Mouse (Mus musculus) MEL (cell line): Measurements from ENCODE around the gene Inpp4a. TPM values are rescaled to one million over a fixed set of nuclear protein-coding genes. Genes with fewer than 3 reads are reported as not detected.

Experiments used
- DNase-seq: peaks from one replicate; pipeline ENCODE4 v3.0.0; 2011; ENCODE audit warnings: low read depth, low spot score
- H3K27ac ChIP-seq: 2 replicates; pipeline ENCODE4 v1.5.1; 2012; ENCODE audit warnings: low read depth, mild to moderate bottlenecking, control low read depth, low read length, moderate library complexity; ENCODE audit not compliant: control insufficient read depth
- H3K27me3 ChIP-seq, 2 experiments: fragments of 150-350 bp in 1 of 2; sonication (generic) in 1 of 2; 2 replicates each; pipeline ENCODE4 v1.6.1; 2012; ENCODE audit warnings: low read length in 2 of 2, mild to moderate bottlenecking in 2 of 2, improper control_type of control experiment in 1 of 2, moderate library complexity in 1 of 2; ENCODE audit not compliant: insufficient read depth in 2 of 2, control insufficient read depth in 1 of 2
- H3K36me3 ChIP-seq, 2 experiments: 2 replicates each; pipeline ENCODE4 v1.6.1; 2012 to 2014; ENCODE audit warnings: low read length in 2 of 2, improper control_type of control experiment in 1 of 2, inconsistent platforms in 1 of 2, mild to moderate bottlenecking in 1 of 2; ENCODE audit not compliant: insufficient read depth in 2 of 2, control insufficient read depth in 1 of 2
- H3K4me1 ChIP-seq, 2 experiments: fragments of 150-350 bp in 1 of 2; sonication (generic) in 1 of 2; 2 replicates each; pipeline ENCODE4 v1.6.1; 2012; ENCODE audit warnings: low read length in 2 of 2, improper control_type of control experiment in 1 of 2, mild to moderate bottlenecking in 1 of 2; ENCODE audit not compliant: insufficient read depth in 2 of 2, control insufficient read depth in 1 of 2
- H3K4me3 ChIP-seq, 2 experiments: fragments of 150-350 bp in 1 of 2; sonication (generic) in 1 of 2; 2 replicates each; pipeline ENCODE4 v1.5.1; 2012; ENCODE audit warnings: low read depth in 2 of 2, low read length in 2 of 2, mild to moderate bottlenecking in 2 of 2, moderate library complexity in 2 of 2, control low read depth in 1 of 2, improper control_type of control experiment in 1 of 2; ENCODE audit not compliant: control insufficient read depth in 1 of 2, insufficient read depth in 1 of 2
- H3K79me2 ChIP-seq: 2 replicates; pipeline ENCODE4 v1.6.1; 2012; ENCODE audit warnings: mild to moderate bottlenecking, low read length, moderate library complexity; ENCODE audit not compliant: control insufficient read depth, poor library complexity, insufficient read depth
- H3K9ac ChIP-seq: 2 replicates; pipeline ENCODE4 v1.6.1; 2012; ENCODE audit warnings: low read depth, mild to moderate bottlenecking, control low read depth, low read length, moderate library complexity; ENCODE audit not compliant: control insufficient read depth, poor library complexity, severe bottlenecking
- H3K9me3 ChIP-seq: fragments of 150-350 bp; sonication (generic); replicated peaks from 2 replicates; pipeline ENCODE4 v1.6.1; 2012; ENCODE audit warnings: mild to moderate bottlenecking, low read length, improper control_type of control experiment, moderate library complexity; ENCODE audit not compliant: insufficient read depth
- E2F4 ChIP-seq: IDR thresholded peaks from 2 replicates; pipeline ENCODE4 v1.6.1; 2011; ENCODE audit warnings: low read depth, low read length, improper control_type of control experiment, borderline replicate concordance
- ETS1 ChIP-seq: IDR thresholded peaks from 2 replicates; pipeline ENCODE4 v1.6.1; 2012; ENCODE audit warnings: low read depth, mild to moderate bottlenecking, inconsistent platforms, low read length, improper control_type of control experiment, moderate library complexity
- HCFC1 ChIP-seq: IDR thresholded peaks from 2 replicates; pipeline ENCODE4 v1.6.1; 2012; ENCODE audit warnings: low read depth, mild to moderate bottlenecking, inconsistent platforms, low read length, improper control_type of control experiment, moderate library complexity
- JUND ChIP-seq: IDR thresholded peaks from 2 replicates; pipeline ENCODE4 v1.6.1; 2011; ENCODE audit warnings: low read depth, mild to moderate bottlenecking, improper control_type of control experiment, low read length
- MAZ ChIP-seq: IDR thresholded peaks from 2 replicates; pipeline ENCODE4 v1.6.1; 2012; ENCODE audit warnings: low read depth, mild to moderate bottlenecking, inconsistent platforms, low read length, improper control_type of control experiment
- MYB ChIP-seq: IDR thresholded peaks from 2 replicates; pipeline ENCODE4 v1.6.1; 2011; ENCODE audit warnings: mild to moderate bottlenecking, low read depth, low read length, improper control_type of control experiment
- NELFE ChIP-seq: IDR thresholded peaks from 2 replicates; pipeline ENCODE4 v1.6.1; 2011; ENCODE audit warnings: low read depth, low read length, improper control_type of control experiment
- NRF1 ChIP-seq: IDR thresholded peaks from 2 replicates; pipeline ENCODE4 v1.6.1; 2014; ENCODE audit warnings: low read depth, mild to moderate bottlenecking, inconsistent platforms, low read length, improper control_type of control experiment, moderate library complexity; ENCODE audit not compliant: poor library complexity, insufficient read depth, severe bottlenecking
- POLR2A ChIP-seq, 2 experiments: IDR thresholded peaks; 2 replicates each; pipeline ENCODE4 v1.6.1; 2011 to 2012; ENCODE audit warnings: low read length in 2 of 2, mild to moderate bottlenecking in 2 of 2, control low read depth in 1 of 2, improper control_type of control experiment in 1 of 2, low read depth in 1 of 2, moderate library complexity in 1 of 2; ENCODE audit not compliant: control insufficient read depth in 1 of 2, insufficient read depth in 1 of 2, poor library complexity in 1 of 2
- POLR2AphosphoS5 ChIP-seq: IDR thresholded peaks from 2 replicates; pipeline ENCODE4 v1.6.1; 2012; ENCODE audit warnings: low read depth, borderline replicate concordance, mild to moderate bottlenecking, inconsistent platforms, low read length, moderate library complexity, mixed read lengths
- TAL1 ChIP-seq: IDR thresholded peaks from 2 replicates; pipeline ENCODE4 v1.6.1; 2012; ENCODE audit warnings: mild to moderate bottlenecking, inconsistent platforms, low read length, moderate library complexity, mixed read lengths
- TBP ChIP-seq: IDR thresholded peaks from 2 replicates; pipeline ENCODE4 v1.8.0; 2011; ENCODE audit warnings: low read depth, low read length, improper control_type of control experiment
- TCF12 ChIP-seq: IDR thresholded peaks from 2 replicates; pipeline ENCODE4 v1.6.1; 2014; ENCODE audit warnings: low read depth, mild to moderate bottlenecking, inconsistent platforms, low read length, improper control_type of control experiment, moderate library complexity
- UBTF ChIP-seq: IDR thresholded peaks from 2 replicates; pipeline ENCODE4 v1.6.1; 2012; ENCODE audit warnings: low read depth, mild to moderate bottlenecking, inconsistent platforms, low read length, improper control_type of control experiment, moderate library complexity, borderline replicate concordance; ENCODE audit not compliant: insufficient read depth
- USF1 ChIP-seq: IDR thresholded peaks from 2 replicates; pipeline ENCODE4 v1.6.1; 2014; ENCODE audit warnings: low read depth, mild to moderate bottlenecking, inconsistent platforms, low read length, improper control_type of control experiment, moderate library complexity
- USF2 ChIP-seq, 2 experiments: IDR thresholded peaks; 2 replicates each; pipeline ENCODE4 v1.6.1; 2011 to 2012; ENCODE audit warnings: improper control_type of control experiment in 2 of 2, low read length in 2 of 2, borderline replicate concordance in 1 of 2, inconsistent platforms in 1 of 2, low read depth in 1 of 2, mild to moderate bottlenecking in 1 of 2; ENCODE audit not compliant: insufficient read depth in 1 of 2
- ZKSCAN1 ChIP-seq: IDR thresholded peaks from 2 replicates; pipeline ENCODE4 v1.6.1; 2012; ENCODE audit warnings: low read depth, mild to moderate bottlenecking, inconsistent platforms, low read length, improper control_type of control experiment, moderate library complexity
- ZMIZ1 ChIP-seq: IDR thresholded peaks from 2 replicates; pipeline ENCODE4 v1.6.1; 2012; ENCODE audit warnings: low read depth, mild to moderate bottlenecking, inconsistent platforms, low read length, improper control_type of control experiment, moderate library complexity
- polyA plus RNA-seq, 2 experiments: library from polyadenylated mRNA; stranded (reverse) in 1 of 2; unstranded in 1 of 2; fragments of >175 nt in 1 of 2; fragments of >200 nt in 1 of 2; gene quantifications; 2 replicates each; pipeline versions ENCODE4 v1.2.1 to v1.2.4; 2012; ENCODE audit warnings: low replicate concordance in 2 of 2, low read depth in 1 of 2; ENCODE audit not compliant: insufficient read length in 2 of 2, insufficient read depth in 1 of 2, missing spikeins in 1 of 2
- total RNA-seq: library from RNA; depleted of rRNA; stranded (reverse); fragments of 300-350 nt; gene quantifications from 2 replicates; pipeline ENCODE4 v1.2.3, GENCODE M21; 2012

Gene Inpp4a
- total and polyA plus RNA-seq, 3 experiments: 1.6 to 5.0 TPM; not detected in 1

DNA sequence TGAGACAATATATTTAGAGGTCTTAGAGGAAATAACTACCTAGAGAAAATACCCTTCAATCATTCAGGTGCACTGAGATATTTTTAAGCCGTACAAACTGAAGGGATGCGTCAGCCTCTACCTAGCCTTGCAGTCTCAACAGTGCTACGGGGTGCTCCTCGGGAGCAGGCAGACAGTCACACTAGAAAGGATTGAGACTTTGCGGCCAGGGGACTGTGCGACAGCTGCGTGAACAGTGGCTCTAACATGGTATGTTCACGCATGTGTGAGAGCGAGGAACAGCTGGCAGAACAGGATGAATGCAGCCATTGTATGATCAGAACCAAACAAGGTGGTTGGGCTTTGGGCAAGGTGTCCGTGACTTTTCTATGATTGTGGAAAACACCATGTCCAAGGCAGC lies 63.1 kb downstream of the Inpp4a start:
- no peak overlapping the region for H3K4me3 ChIP-seq
- H3K4me1 ChIP-seq: no peaks in the 10 kb centered on the region
- H3K9ac ChIP-seq: no peak overlapping the region
- H3K27me3 ChIP-seq: no peaks in the 10 kb centered on the region
- no peak for DNase-seq
- no peak for TF ChIP-seq NELFE
- TF ChIP-seq USF1: no peak
- TF ChIP-seq TAL1: no peak
- no peak for TF ChIP-seq ZMIZ1
- TF ChIP-seq E2F4: no peak
- TF ChIP-seq POLR2AphosphoS5: no peak
- TF ChIP-seq JUND: no peak
- TF ChIP-seq UBTF: no peak
- TF ChIP-seq ETS1: no peak
- no peak for TF ChIP-seq MYB
- no peak for TF ChIP-seq TCF12
- TF ChIP-seq USF2 (IDR thresholded peaks at IDR 0.05; ENCODE audit: borderline replicate concordance in 1 of 2, insufficient read depth in 1 of 2, low read depth in 1 of 2, low read length in 2 of 2): no peak
- no peak for TF ChIP-seq NRF1
- TF ChIP-seq HCFC1: no peak
- TF ChIP-seq MAZ: no peak
- no peak for TF ChIP-seq TBP
- TF ChIP-seq, all 39 proteins: peak for 0
- Histone ChIP-seq H3K36me3 (no peaks in the 10 kb centered on the region), H3K9me3 (no peaks in the 10 kb centered on the region), H3K79me2 (no peaks in the 10 kb centered on the region), H3K27ac (no peak overlapping the region)

DNA sequence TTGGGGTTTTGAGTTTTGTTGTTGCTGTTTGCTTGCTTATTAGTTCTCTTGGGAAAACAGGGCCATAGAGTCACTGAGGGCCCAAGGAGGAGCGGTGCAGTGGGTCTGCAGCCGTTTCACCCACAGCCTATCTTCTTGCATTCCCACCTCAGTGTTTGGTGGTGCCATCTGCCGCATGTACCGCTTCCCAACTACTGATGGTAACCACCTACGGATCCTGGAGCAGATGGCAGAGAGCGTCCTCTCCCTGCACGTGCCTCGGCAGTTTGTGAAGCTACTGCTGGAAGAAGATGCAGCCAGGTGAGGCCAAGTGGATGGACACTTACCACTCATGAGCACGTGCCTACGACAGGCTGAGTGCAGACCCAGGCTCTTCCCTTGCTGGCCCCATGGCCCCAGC lies 68.5 kb downstream of the Inpp4a start:
- Histone ChIP-seq H3K9me3 (no peaks in the 10 kb centered on the region), H3K36me3 (no peaks in the 10 kb centered on the region)
- TF ChIP-seq POLR2A (IDR thresholded peaks at IDR 0.05; ENCODE audit: control insufficient read depth in 1 of 2, insufficient read depth in 1 of 2, low read depth in 1 of 2, low read length in 2 of 2, poor library complexity in 1 of 2) (no peak), MYB (no peak), NELFE (no peak), ZKSCAN1 (no peak)

More for the DNA sequence above, 68.5 kb downstream of the Inpp4a start:
- DNase-seq: no peak
- H3K27me3 ChIP-seq: no peaks in the 10 kb centered on the region
- no peak overlapping the region for H3K27ac ChIP-seq
- no peak overlapping the region for H3K9ac ChIP-seq
- no peaks in the 10 kb centered on the region for H3K4me1 ChIP-seq
- H3K79me2 ChIP-seq: no peaks in the 10 kb centered on the region
- no peak overlapping the region for H3K4me3 ChIP-seq
